Mouse (Mus musculus) splenic B cell, adult 2 months (primary cell): ENCODE data around the gene Snrpf.
A peak's percentile ranks its signal among the peaks of the same experiment; 100 is the strongest.

Experiments used
- DNase-seq: peaks from one replicate; pipeline ENCODE4 v3.0.0-alpha.2; 2011; ENCODE audit warnings: low read depth, low spot score
- H3K27me3 ChIP-seq: 2 replicates; pipeline ENCODE4 v1.6.1; 2012; ENCODE audit warnings: mild to moderate bottlenecking, low read length, moderate library complexity, mixed read lengths; ENCODE audit not compliant: control insufficient read depth, poor library complexity, insufficient read depth, severe bottlenecking
- H3K36me3 ChIP-seq: 2 replicates; pipeline ENCODE4 v1.6.1; 2012; ENCODE audit warnings: mild to moderate bottlenecking, low read length, moderate library complexity, mixed read lengths; ENCODE audit not compliant: control insufficient read depth, poor library complexity, insufficient read depth, severe bottlenecking

Gene Snrpf

GRCm38 (mm10) chr10:93589281-93589848, at the start of gene Snrpf:
Gene Snrpf, minus strand, starts transcription at chr10:93589706.
- Histone ChIP-seq H3K36me3 (peaks cover 2% of the 10 kb centered on the region; the same call in 1 of the 2 replicates), H3K27me3 (no peaks in the 10 kb centered on the region)
- DNase-seq, result peak; percentile 96

DNA sequence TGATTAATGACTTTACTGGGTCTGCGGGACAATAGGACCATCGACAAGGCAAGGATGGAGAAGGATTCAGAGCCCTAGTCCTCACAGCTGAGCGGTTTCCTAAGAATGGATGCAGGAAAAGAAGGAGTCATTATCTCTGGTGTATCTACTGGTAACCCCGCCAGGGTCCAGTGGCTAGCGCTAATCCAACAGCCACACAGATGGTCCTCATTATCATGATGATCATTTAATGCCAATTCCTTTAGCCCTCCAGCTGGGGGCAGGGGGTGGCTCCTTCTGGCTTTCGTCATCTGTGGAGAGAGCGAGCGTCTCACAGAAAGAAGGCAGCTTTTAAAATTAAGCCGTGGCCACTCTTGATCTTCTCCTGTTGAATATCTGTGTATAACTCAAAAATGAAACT, 46.4 kb upstream of the Snrpf start:
- DNase-seq, result no peak

DNA sequence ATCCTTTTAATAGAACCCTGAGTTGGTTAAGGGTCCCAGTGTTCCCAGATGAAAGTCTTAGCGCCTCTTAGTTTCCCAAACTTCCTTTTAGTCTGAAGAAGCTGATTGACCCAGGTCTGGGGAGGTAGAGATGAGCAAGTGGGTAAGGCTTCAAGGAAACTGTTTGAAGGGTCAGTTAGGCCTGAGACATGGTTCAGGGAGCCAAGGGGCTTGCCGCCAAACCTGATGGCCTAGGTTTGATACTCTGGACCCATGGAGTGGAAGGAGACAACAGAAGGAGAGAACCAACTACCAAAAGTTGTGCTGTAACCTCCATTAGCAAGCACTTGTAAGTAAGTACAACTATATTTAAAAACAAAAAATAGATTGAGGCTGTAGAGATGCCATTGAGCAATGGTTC, 44.5 kb upstream of the Snrpf start:
- no peaks in the 10 kb centered on the region for H3K27me3 ChIP-seq
- no peaks in the 10 kb centered on the region for H3K36me3 ChIP-seq

More for the DNA sequence above, 46.4 kb upstream of the Snrpf start:
- H3K27me3 ChIP-seq, result no peaks in the 10 kb centered on the region
- H3K36me3 ChIP-seq, result no peaks in the 10 kb centered on the region

DNA sequence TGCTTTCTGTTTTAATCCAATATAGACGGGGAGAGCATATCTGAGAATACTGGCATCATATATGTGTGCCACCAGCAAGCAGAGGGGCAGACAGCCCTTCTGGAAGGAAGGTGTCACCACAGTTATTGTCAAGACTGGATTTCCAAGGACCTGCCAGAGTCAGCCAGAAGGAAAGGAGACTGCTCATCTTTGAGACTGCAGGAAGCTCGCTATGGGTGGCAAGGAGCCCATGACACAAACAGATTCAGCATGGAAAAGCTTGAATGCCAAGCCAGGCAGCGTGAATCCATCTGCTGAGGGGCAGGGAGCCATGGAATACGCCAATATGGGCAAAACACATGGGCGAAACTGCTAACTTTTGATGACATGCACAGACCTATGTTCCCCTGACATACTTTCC, 44.1 kb upstream of the Snrpf start:
- no peak for DNase-seq
- Histone ChIP-seq H3K36me3 (no peaks in the 10 kb centered on the region), H3K27me3 (no peaks in the 10 kb centered on the region)

More for the DNA sequence above, 44.5 kb upstream of the Snrpf start:
- DNase-seq, result no peak

GRCm38 (mm10) chr10:93632086-93632485, 42.6 kb upstream of the Snrpf start:
- no peak for DNase-seq
- Histone ChIP-seq H3K27me3 (no peaks in the 10 kb centered on the region), H3K36me3 (no peaks in the 10 kb centered on the region)

- no peak for DNase-seq
- Histone ChIP-seq H3K27me3 (no peaks in the 10 kb centered on the region), H3K36me3 (no peaks in the 10 kb centered on the region)
These were observed 40.8 kb upstream of the Snrpf start for GRCm38 (mm10) chr10:93630310-93630709.

- H3K27me3 ChIP-seq, result no peaks in the 10 kb centered on the region
- DNase-seq, result no peak
- H3K36me3 ChIP-seq, result no peaks in the 10 kb centered on the region
These were observed 34.6 kb upstream of the Snrpf start for GRCm38 (mm10) chr10:93624151-93624550.

- H3K27me3 ChIP-seq, result no peaks in the 10 kb centered on the region
- DNase-seq, result no peak
- H3K36me3 ChIP-seq, result no peaks in the 10 kb centered on the region
These were observed 34.2 kb upstream of the Snrpf start for GRCm38 (mm10) chr10:93623725-93624124.

- no peak for DNase-seq
- Histone ChIP-seq H3K36me3 (no peaks in the 10 kb centered on the region), H3K27me3 (no peaks in the 10 kb centered on the region)
These were observed 31.1 kb upstream of the Snrpf start for GRCm38 (mm10) chr10:93620438-93621179.

- peak; percentile 58 for DNase-seq
- no peaks in the 10 kb centered on the region for H3K27me3 ChIP-seq
- no peaks in the 10 kb centered on the region for H3K36me3 ChIP-seq
These were observed 25.3 kb upstream of the Snrpf start for GRCm38 (mm10) chr10:93614850-93615249.

DNA sequence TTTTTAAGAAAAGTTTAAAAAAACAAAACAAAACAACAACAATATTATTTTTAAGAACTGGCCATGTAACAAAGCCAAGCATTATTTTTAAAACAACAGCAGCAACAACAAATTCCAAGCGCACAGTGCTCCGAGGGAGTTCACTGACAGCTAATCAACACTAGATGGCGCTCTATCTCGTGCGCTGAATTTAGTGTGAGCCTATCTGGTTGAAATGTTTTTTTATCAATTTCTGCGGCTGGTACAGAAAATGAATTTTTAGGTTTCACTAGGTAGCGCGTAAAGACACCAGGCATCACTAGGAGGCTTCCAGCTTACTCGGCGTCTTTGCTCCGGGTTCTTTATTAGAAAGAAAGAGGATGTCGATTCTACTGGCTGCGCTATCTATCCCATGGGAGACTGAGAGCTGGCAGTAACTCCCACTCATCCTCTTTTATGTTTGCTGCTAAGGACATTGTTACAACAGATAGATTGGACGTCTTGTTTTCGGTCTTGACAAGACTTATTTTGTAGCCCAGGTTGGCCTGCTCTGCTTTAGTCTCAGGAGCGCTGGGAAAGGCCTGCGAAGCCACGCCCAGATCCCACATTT, 22.0 kb upstream of the Snrpf start:
- H3K27me3 ChIP-seq, result no peaks in the 10 kb centered on the region
- DNase-seq, result peak; percentile 67
- H3K36me3 ChIP-seq, result no peaks in the 10 kb centered on the region

DNA sequence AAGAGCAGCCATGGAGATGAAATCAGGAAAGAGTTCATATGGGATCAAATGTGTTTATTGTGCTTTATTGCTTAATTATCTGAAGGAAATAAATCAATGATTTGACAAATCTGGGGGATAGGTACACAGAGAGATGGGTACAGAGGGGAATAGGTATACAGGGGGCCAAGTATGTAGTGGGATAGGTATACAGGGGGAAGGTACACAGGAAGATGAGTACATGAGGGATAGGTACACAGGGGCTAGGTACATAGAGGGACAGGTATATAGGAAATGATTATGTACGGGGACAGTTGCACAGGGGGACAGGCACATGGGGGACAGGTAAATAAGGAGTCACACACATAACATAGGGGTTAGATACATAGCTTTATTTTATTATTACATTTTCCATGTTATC, 21.4 kb upstream of the Snrpf start:
- Histone ChIP-seq H3K27me3 (no peaks in the 10 kb centered on the region), H3K36me3 (no peaks in the 10 kb centered on the region)
- DNase-seq, result no peak

DNA sequence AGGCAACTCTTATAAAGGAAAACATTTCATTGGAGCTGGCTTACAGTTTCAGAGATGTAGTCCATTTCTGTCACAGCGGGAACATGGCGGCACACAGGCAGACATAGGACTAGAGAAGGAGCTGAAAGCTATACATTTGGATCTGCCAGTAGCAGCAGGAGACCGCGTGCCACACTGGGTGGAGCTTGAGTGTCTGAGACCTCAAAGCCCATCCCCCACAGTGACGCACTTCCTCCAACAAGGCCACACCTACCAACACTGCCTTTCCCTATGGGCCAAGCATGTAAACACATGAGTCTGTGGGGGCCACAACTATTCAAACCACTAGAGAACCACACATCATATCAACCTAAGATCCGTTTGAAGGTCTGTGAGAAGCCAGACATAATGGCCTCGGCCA, 19.7 kb upstream of the Snrpf start:
- H3K27me3 ChIP-seq, result no peaks in the 10 kb centered on the region
- H3K36me3 ChIP-seq, result no peaks in the 10 kb centered on the region
- no peak for DNase-seq

- H3K36me3 ChIP-seq, result no peaks in the 10 kb centered on the region
- no peaks in the 10 kb centered on the region for H3K27me3 ChIP-seq
- peak; percentile 48 for DNase-seq
These were observed 18.5 kb upstream of the Snrpf start for GRCm38 (mm10) chr10:93608051-93608450.

DNA sequence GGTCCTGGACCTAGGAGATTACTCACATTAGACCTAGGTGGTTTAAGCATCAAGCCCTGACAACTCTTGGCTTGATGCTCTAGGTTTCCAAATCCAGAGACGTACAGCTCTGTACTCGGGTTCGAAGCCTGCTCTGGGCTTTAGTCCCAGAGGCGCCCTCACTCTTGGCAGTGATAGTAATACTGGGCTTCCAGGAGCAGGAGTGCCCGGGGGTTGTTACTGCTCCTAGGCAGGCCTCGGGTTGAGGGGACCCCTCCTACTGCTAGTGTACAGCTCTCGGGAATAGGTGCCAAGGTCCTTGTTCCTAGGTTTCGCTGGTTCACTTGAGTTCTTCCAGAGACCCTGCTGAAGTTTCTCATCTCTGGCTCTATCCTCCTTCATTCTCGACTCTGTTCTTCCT, 16.8 kb upstream of the Snrpf start:
- no peaks in the 10 kb centered on the region for H3K36me3 ChIP-seq
- DNase-seq, result no peak
- H3K27me3 ChIP-seq, result no peaks in the 10 kb centered on the region
